Mouse (Mus musculus): ENCODE data around the gene Atpaf1. TPM values are rescaled to one million over a fixed set of nuclear protein-coding genes. Genes with fewer than 3 reads are reported as not detected.

The Atpaf1 gene
- polyA plus RNA-seq, 1 experiment from 2014 or later: 60.8 TPM

- Histone ChIP-seq H3K27me3 (0 out of 2 replicates have a peak, but pooled peaks cover under 1% of the 10 kb centered on the region), H3K4me2 (replicated peaks) (no peak overlapping the region), H3K9ac (no peak overlapping the region), H3K36me3 (peaks cover 45% of the 10 kb centered on the region), H3K4me1 (peaks cover 15% of the 10 kb centered on the region), H3K4me3 (no peak overlapping the region), H3K27ac (no peak overlapping the region), H3K9me3 (no peaks in the 10 kb centered on the region)
- ATAC-seq (ENCODE audit: low FRiP score, low read depth): no peak
- WGBS: 64% methylated on average over 2 of the region's 2 CpGs
Measured at GRCm38 (mm10) chr4:115832040-115832439, 47.4 kb downstream of the Atpaf1 start.

DNA sequence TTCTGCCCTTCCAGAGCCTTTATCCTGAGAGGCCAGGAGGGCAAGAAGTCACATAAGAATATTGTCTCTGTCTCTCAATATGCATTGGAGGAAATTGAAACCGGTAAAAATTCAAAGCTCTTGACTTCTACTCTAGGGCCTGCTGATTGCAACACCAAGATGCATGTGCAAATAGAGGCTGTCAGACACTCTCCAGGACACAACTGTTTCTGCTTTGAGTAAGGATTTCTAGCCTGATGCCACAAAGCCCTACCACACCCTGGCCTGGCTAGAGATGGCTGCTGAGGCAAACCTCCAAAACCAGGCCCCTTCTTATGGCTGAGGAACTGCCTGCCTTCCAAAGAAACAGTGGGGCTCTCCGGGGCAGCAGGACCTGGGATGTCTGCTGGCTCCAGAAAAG, 51.0 kb downstream of the Atpaf1 start:
- H3K4me1 ChIP-seq: peaks cover 8% of the 10 kb centered on the region
- WGBS: 78% methylated on average over 2 of the region's 2 CpGs
- H3K9me3 ChIP-seq: no peaks in the 10 kb centered on the region
- H3K27ac ChIP-seq: no peak overlapping the region
- H3K4me3 ChIP-seq: no peak overlapping the region
- H3K36me3 ChIP-seq: peaks cover 43% of the 10 kb centered on the region
- no peak overlapping the region for H3K4me2 ChIP-seq (replicated peaks)
- H3K27me3 ChIP-seq: no peaks in the 10 kb centered on the region
- no peak overlapping the region for H3K9ac ChIP-seq
- no peak for ATAC-seq (ENCODE audit: low FRiP score, low read depth)

DNA sequence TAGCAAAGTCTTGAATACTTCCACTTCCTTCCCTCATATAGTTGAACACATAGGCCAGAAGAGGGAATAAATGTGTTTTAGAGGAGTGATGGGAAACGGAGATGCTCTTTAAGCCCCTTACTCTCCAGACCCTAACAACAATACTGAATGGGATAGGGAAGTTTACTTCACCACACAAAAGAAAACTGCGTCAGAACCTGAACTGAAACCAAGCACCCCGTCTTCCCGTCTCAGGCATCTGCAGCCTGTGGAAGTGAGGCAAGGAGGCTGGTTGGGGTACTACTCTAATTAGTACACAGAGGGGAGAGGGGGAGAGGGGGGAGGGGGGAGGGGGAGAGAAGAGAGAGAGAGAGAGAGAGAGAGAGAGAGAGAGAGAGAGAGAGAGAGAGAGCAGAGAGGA, 53.6 kb downstream of the Atpaf1 start:
- ATAC-seq (ENCODE audit: low FRiP score, low read depth): no peak
- Histone ChIP-seq H3K27ac (no peak overlapping the region), H3K9ac (no peak overlapping the region), H3K27me3 (no peaks in the 10 kb centered on the region), H3K4me2 (replicated peaks) (peak overlapping the region; percentile 64), H3K4me3 (no peak overlapping the region), H3K9me3 (no peaks in the 10 kb centered on the region), H3K36me3 (peaks cover 19% of the 10 kb centered on the region), H3K4me1 (peaks cover 12% of the 10 kb centered on the region)
- WGBS: 80% methylated on average over 4 of the region's 4 CpGs

GRCm38 (mm10) chr4:115838696-115839641, 54.4 kb downstream of the Atpaf1 start, which contains the start of gene Mknk1:
Mknk1 (plus strand) TSS chr4:115839198.
- Histone ChIP-seq H3K4me3 (peak within 1 kb of the TSS; percentile 62), H3K27me3 (no peaks in the 10 kb centered on the region), H3K27ac (0 out of 2 replicates have a peak within 1 kb of the TSS, but pooled peaks have one; percentile 40), H3K9me3 (no peaks in the 10 kb centered on the region), H3K4me1 (peaks cover 16% of the 10 kb centered on the region), H3K9ac (peak within 1 kb of the TSS; percentile 73), H3K36me3 (peaks cover 11% of the 10 kb centered on the region), H3K4me2 (replicated peaks) (peak within 1 kb of the TSS; percentile 64)
- ATAC-seq (ENCODE audit: low FRiP score, low read depth): peak; percentile 95
- WGBS: 2% methylated on average over 51 of the region's 51 CpGs

DNA sequence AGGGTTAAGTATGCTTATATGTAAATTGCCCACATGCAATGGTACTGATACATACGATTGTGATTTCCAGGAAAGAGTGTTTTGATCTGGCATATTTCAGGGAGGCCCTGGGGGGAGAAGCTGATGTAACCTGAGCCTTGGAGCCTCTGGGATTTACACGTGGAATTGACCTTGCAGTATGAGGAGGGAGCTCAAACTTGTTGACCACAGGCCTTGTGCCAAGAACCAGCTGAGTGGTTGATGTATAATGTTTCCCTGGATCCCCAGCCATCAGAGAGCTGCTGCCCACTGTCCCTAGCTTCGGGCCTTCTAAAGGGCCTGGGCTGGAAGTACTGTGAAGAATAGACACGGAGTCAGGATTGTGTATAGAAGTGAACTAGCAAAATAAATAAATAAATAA, 55.3 kb downstream of the Atpaf1 start:
- Histone ChIP-seq H3K36me3 (0 out of 2 replicates have a peak, but pooled peaks cover 4% of the 10 kb centered on the region), H3K4me1 (peaks cover 16% of the 10 kb centered on the region), H3K27me3 (no peaks in the 10 kb centered on the region), H3K9me3 (no peaks in the 10 kb centered on the region), H3K9ac (peak overlapping the region; percentile 73), H3K4me2 (replicated peaks) (peak overlapping the region; percentile 64), H3K27ac (no peak overlapping the region), H3K4me3 (peak overlapping the region; percentile 62)
- 51% methylated on average over 4 of the region's 4 CpGs for WGBS
- no peak for ATAC-seq (ENCODE audit: low FRiP score, low read depth)

DNA sequence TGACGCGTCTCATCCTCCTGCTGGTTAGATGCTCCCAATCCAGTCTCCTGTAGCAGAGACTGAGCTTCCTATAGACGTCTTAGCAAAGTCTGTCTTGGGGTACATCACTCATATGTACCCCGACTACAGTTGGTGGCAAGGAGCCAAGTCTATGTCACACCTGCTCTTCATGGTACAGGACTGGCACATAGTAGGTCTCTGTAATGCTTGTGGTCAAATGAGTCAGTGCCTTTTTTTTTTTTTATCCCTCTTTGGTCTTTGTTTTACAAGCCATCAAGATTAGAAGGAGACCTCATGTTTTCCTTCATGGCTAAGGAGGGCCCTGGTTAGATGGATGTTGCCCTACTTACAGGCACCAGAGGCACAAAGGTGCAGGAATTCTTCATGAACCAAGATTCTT, 56.2 kb downstream of the Atpaf1 start:
- no peaks in the 10 kb centered on the region for H3K27me3 ChIP-seq
- WGBS: 92% methylated on average over 4 of the region's 4 CpGs
- ATAC-seq (ENCODE audit: low FRiP score, low read depth): no peak

DNA sequence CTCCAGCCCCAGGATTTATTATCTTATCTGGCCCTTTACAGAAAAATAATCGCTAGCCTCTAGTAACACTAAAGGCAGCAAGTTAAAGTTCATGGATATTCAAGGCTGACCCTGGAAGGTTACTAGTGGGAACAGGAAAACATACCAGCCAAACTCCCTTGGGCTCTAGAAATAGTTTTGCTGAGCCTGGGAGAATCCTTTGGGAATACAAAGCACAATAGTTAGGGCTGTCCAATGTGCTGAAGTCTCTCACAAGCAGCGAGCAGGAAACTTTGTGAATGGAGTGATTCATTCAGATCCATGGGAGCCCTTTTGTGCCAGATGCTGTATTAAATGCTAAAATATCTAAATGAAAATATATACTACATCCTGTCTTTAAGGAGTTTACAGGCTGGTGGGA, 62.0 kb downstream of the Atpaf1 start:
- 0 out of 2 replicates have a peak, but pooled peaks cover 2% of the 10 kb centered on the region for H3K27me3 ChIP-seq
- H3K27ac ChIP-seq: no peak overlapping the region
- peaks cover 16% of the 10 kb centered on the region; the same call in 1 of the 2 replicates for H3K4me1 ChIP-seq
- no peaks in the 10 kb centered on the region for H3K9me3 ChIP-seq
- no peak overlapping the region for H3K9ac ChIP-seq
- H3K4me3 ChIP-seq: no peak overlapping the region
- no peak overlapping the region for H3K4me2 ChIP-seq (replicated peaks)
- peaks cover 37% of the 10 kb centered on the region for H3K36me3 ChIP-seq
- 58% methylated on average over 2 of the region's 2 CpGs for WGBS
- no peak for ATAC-seq (ENCODE audit: low FRiP score, low read depth)

More for the DNA sequence above, 56.2 kb downstream of the Atpaf1 start:
- H3K9ac ChIP-seq: no peak overlapping the region
- H3K4me1 ChIP-seq: peaks cover 16% of the 10 kb centered on the region
- no peaks in the 10 kb centered on the region for H3K36me3 ChIP-seq
- no peak overlapping the region for H3K4me3 ChIP-seq
- H3K4me2 ChIP-seq (replicated peaks): no peak overlapping the region
- no peak overlapping the region for H3K27ac ChIP-seq
- H3K9me3 ChIP-seq: no peaks in the 10 kb centered on the region

- Histone ChIP-seq H3K36me3 (peaks cover 44% of the 10 kb centered on the region), H3K9me3 (no peaks in the 10 kb centered on the region), H3K4me1 (peaks cover 16% of the 10 kb centered on the region; the same call in 1 of the 2 replicates), H3K27me3 (0 out of 2 replicates have a peak, but pooled peaks cover 2% of the 10 kb centered on the region), H3K4me2 (replicated peaks) (no peak overlapping the region), H3K9ac (no peak overlapping the region), H3K27ac (no peak overlapping the region), H3K4me3 (no peak overlapping the region)
- no peak for ATAC-seq (ENCODE audit: low FRiP score, low read depth)
- 56% methylated on average over 5 of the region's 5 CpGs for WGBS
Measured at GRCm38 (mm10) chr4:115847377-115847776, 62.8 kb downstream of the Atpaf1 start.

GRCm38 (mm10) chr4:115848083-115848482, 63.5 kb downstream of the Atpaf1 start:
- Histone ChIP-seq H3K9ac (no peak overlapping the region), H3K4me3 (no peak overlapping the region), H3K4me2 (replicated peaks) (no peak overlapping the region), H3K4me1 (peaks cover 16% of the 10 kb centered on the region; the same call in 1 of the 2 replicates), H3K9me3 (no peaks in the 10 kb centered on the region), H3K36me3 (peaks cover 51% of the 10 kb centered on the region), H3K27ac (no peak overlapping the region), H3K27me3 (0 out of 2 replicates have a peak, but pooled peaks cover 2% of the 10 kb centered on the region)
- no peak for ATAC-seq (ENCODE audit: low FRiP score, low read depth)
- 93% methylated on average over 1 of the region's 1 CpGs for WGBS

- no peaks in the 10 kb centered on the region for H3K9me3 ChIP-seq
- 0 out of 2 replicates have a peak, but pooled peaks cover 2% of the 10 kb centered on the region for H3K27me3 ChIP-seq
- ATAC-seq (ENCODE audit: low FRiP score, low read depth): no peak
- peaks cover 18% of the 10 kb centered on the region for H3K4me1 ChIP-seq
- no peak overlapping the region for H3K4me3 ChIP-seq
- no peak overlapping the region for H3K4me2 ChIP-seq (replicated peaks)
- peaks cover 55% of the 10 kb centered on the region for H3K36me3 ChIP-seq
- WGBS: 63% methylated on average over 8 of the region's 8 CpGs
- no peak overlapping the region for H3K27ac ChIP-seq
- H3K9ac ChIP-seq: no peak overlapping the region
Measured at GRCm38 (mm10) chr4:115848990-115849677, 64.5 kb downstream of the Atpaf1 start.

DNA sequence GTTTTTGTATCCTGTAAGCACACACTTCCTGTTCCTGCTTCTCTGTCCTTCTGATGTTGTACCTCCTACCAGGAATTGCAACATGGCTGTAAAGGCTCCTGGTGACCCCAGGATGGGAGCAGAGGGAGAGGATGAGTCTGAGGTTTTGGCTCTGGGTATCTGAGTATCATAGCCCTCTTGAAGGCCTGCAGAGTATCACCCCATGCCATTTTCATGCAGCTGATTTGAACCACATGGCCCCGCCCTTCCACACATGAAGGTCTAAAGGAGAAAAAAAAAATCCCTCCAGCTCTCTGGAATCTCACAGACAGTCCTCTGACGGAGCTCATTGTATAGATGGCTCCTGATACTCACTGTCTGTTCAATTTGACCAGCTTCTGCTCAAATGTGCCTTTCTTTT, 65.5 kb downstream of the Atpaf1 start:
- Histone ChIP-seq H3K27ac (no peak overlapping the region), H3K9me3 (no peaks in the 10 kb centered on the region), H3K4me3 (no peak overlapping the region), H3K27me3 (0 out of 2 replicates have a peak, but pooled peaks cover 2% of the 10 kb centered on the region), H3K36me3 (peaks cover 57% of the 10 kb centered on the region), H3K4me1 (peaks cover 28% of the 10 kb centered on the region), H3K9ac (no peak overlapping the region), H3K4me2 (replicated peaks) (no peak overlapping the region)
- WGBS: 76% methylated on average over 2 of the region's 2 CpGs
- no peak for ATAC-seq (ENCODE audit: low FRiP score, low read depth)

DNA sequence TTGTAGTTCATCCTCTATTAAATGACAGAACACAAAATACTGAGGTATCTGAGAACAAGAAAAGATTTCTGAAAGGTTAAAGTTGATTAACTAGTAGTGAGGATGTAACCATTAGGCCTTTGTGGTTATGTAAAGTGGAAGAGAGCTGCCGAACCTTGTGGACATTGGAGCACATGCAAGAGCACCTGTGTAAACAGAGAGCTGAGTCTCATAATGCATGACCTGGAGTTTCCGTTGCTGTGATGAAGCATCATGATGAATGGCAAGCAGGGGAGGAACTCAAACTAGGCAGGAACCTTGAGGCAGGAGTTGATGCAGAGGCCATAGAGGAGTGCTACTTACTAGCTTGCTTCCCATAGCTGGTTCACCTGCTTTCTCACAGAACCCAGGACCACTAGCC, 66.0 kb downstream of the Atpaf1 start:
- H3K27me3 ChIP-seq: 0 out of 2 replicates have a peak, but pooled peaks cover 2% of the 10 kb centered on the region
- no peak overlapping the region for H3K27ac ChIP-seq
- H3K4me3 ChIP-seq: no peak overlapping the region
- ATAC-seq (ENCODE audit: low FRiP score, low read depth): no peak
- H3K4me1 ChIP-seq: peaks cover 33% of the 10 kb centered on the region
- no peak overlapping the region for H3K4me2 ChIP-seq (replicated peaks)
- no peak overlapping the region for H3K9ac ChIP-seq
- H3K36me3 ChIP-seq: peaks cover 57% of the 10 kb centered on the region
- H3K9me3 ChIP-seq: no peaks in the 10 kb centered on the region
- WGBS: 58% methylated on average over 2 of the region's 2 CpGs

Measured in limb, embryonic 13.5 days (tissue).